Mouse (Mus musculus): Measurements from ENCODE around the gene Tns3. TPM values are rescaled to one million over a fixed set of nuclear protein-coding genes. Genes with fewer than 3 reads are reported as not detected.
"Not testable (repeated sequence)": the region's sequence is repeated elsewhere in the genome, so short reads cannot be mapped to it uniquely, and the experiment has no call there.

The Tns3 gene
- total and polyA plus RNA-seq, 2 experiments, result 12.8 to 15.3 TPM

GRCm38 (mm10) chr11:8534893-8535292 is 129.4 kb downstream of the Tns3 start:
- Histone ChIP-seq H3K27me3 (ENCODE audit: control insufficient read depth, insufficient read depth, low read length) (no peaks in the 10 kb centered on the region), H3K9ac (ENCODE audit: low read depth, low read length) (no peak overlapping the region), H3K4me1 (ENCODE audit: control insufficient read depth, insufficient read depth, low read length) (no peaks in the 10 kb centered on the region), H3K27ac (replicated peaks; ENCODE audit: insufficient read depth, low read depth, low read length) (no peak overlapping the region), H3K79me2 (ENCODE audit: control insufficient read depth, insufficient read depth, low read length) (no peaks in the 10 kb centered on the region), H3K4me3 (ENCODE audit: insufficient read depth, low read depth, low read length) (no peak overlapping the region), H3K36me3 (ENCODE audit: control insufficient read depth, insufficient read depth, low read length) (peaks cover 2% of the 10 kb centered on the region; the same call in 1 of the 2 replicates)
- peak; percentile 49 for DNase-seq (ENCODE audit: extremely low read depth, low read depth, low spot score)
- WGBS, result 17% methylated on average over 4 of the region's 4 CpGs
- TF ChIP-seq POLR2A (IDR thresholded peaks at IDR 0.05; ENCODE audit: extremely low read depth, insufficient read depth, low read length), result no peak
- TF ChIP-seq CTCF (IDR thresholded peaks at IDR 0.05; ENCODE audit: low read depth, low read length), result peak; percentile 91

- H3K27ac ChIP-seq (replicated peaks; ENCODE audit: insufficient read depth, low read depth, low read length); H3K79me2 ChIP-seq (ENCODE audit: control insufficient read depth, insufficient read depth, low read length); H3K4me1 ChIP-seq (ENCODE audit: control insufficient read depth, insufficient read depth, low read length); H3K36me3 ChIP-seq (ENCODE audit: control insufficient read depth, insufficient read depth, low read length); H3K4me3 ChIP-seq (ENCODE audit: insufficient read depth, low read depth, low read length); DNase-seq (ENCODE audit: extremely low read depth, low read depth, low spot score); H3K27me3 ChIP-seq (ENCODE audit: control insufficient read depth, insufficient read depth, low read length); H3K9ac ChIP-seq (ENCODE audit: low read depth, low read length): not testable (repeated sequence)
- WGBS, result 92% methylated on average over 3 of the region's 3 CpGs
Measured at GRCm38 (mm10) chr11:8532771-8533170, 131.6 kb downstream of the Tns3 start.

- no peak overlapping the region for H3K27ac ChIP-seq (replicated peaks; ENCODE audit: insufficient read depth, low read depth, low read length)
- no peak overlapping the region for H3K9ac ChIP-seq (ENCODE audit: low read depth, low read length)
- 91% methylated on average over 10 of the region's 10 CpGs for WGBS
Measured at GRCm38 (mm10) chr11:8532112-8532747, 132.1 kb downstream of the Tns3 start.

GRCm38 (mm10) chr11:8530506-8530905 is 133.8 kb downstream of the Tns3 start:
- no peaks in the 10 kb centered on the region for H3K27me3 ChIP-seq (ENCODE audit: control insufficient read depth, insufficient read depth, low read length)
- DNase-seq (ENCODE audit: extremely low read depth, low read depth, low spot score), result no peak
- 88% methylated on average over 4 of the region's 4 CpGs for WGBS
- H3K4me3 ChIP-seq (ENCODE audit: insufficient read depth, low read depth, low read length), result no peak overlapping the region
- no peaks in the 10 kb centered on the region for H3K4me1 ChIP-seq (ENCODE audit: control insufficient read depth, insufficient read depth, low read length)
- no peak overlapping the region for H3K27ac ChIP-seq (replicated peaks; ENCODE audit: insufficient read depth, low read depth, low read length)
- H3K9ac ChIP-seq (ENCODE audit: low read depth, low read length), result no peak overlapping the region
- no peaks in the 10 kb centered on the region for H3K79me2 ChIP-seq (ENCODE audit: control insufficient read depth, insufficient read depth, low read length)
- TF ChIP-seq POLR2A (IDR thresholded peaks at IDR 0.05; ENCODE audit: extremely low read depth, insufficient read depth, low read length), result no peak
- H3K36me3 ChIP-seq (ENCODE audit: control insufficient read depth, insufficient read depth, low read length), result peaks cover 2% of the 10 kb centered on the region; the same call in 1 of the 2 replicates

More at GRCm38 (mm10) chr11:8532112-8532747, 132.1 kb downstream of the Tns3 start:
- TF ChIP-seq CTCF (IDR thresholded peaks at IDR 0.05; ENCODE audit: low read depth, low read length) (no peak), POLR2A (IDR thresholded peaks at IDR 0.05; ENCODE audit: extremely low read depth, insufficient read depth, low read length) (no peak)
- H3K36me3 ChIP-seq (ENCODE audit: control insufficient read depth, insufficient read depth, low read length), result peaks cover 2% of the 10 kb centered on the region; the same call in 1 of the 2 replicates
- no peaks in the 10 kb centered on the region for H3K79me2 ChIP-seq (ENCODE audit: control insufficient read depth, insufficient read depth, low read length)
- no peaks in the 10 kb centered on the region for H3K4me1 ChIP-seq (ENCODE audit: control insufficient read depth, insufficient read depth, low read length)
- no peak for DNase-seq (ENCODE audit: extremely low read depth, low read depth, low spot score)
- no peak overlapping the region for H3K4me3 ChIP-seq (ENCODE audit: insufficient read depth, low read depth, low read length)
- no peaks in the 10 kb centered on the region for H3K27me3 ChIP-seq (ENCODE audit: control insufficient read depth, insufficient read depth, low read length)

GRCm38 (mm10) chr11:8530036-8530435 is 134.3 kb downstream of the Tns3 start:
- TF ChIP-seq POLR2A (IDR thresholded peaks at IDR 0.05; ENCODE audit: extremely low read depth, insufficient read depth, low read length) (no peak), CTCF (IDR thresholded peaks at IDR 0.05; ENCODE audit: low read depth, low read length) (no peak)
- H3K79me2 ChIP-seq (ENCODE audit: control insufficient read depth, insufficient read depth, low read length), result no peaks in the 10 kb centered on the region

GRCm38 (mm10) chr11:8525463-8526145 is 138.7 kb downstream of the Tns3 start:
- Histone ChIP-seq H3K36me3 (ENCODE audit: control insufficient read depth, insufficient read depth, low read length) (no peaks in the 10 kb centered on the region; the same call in 1 of the 2 replicates), H3K4me1 (ENCODE audit: control insufficient read depth, insufficient read depth, low read length) (peaks cover 10% of the 10 kb centered on the region), H3K79me2 (ENCODE audit: control insufficient read depth, insufficient read depth, low read length) (no peaks in the 10 kb centered on the region), H3K27me3 (ENCODE audit: control insufficient read depth, insufficient read depth, low read length) (no peaks in the 10 kb centered on the region), H3K27ac (replicated peaks; ENCODE audit: insufficient read depth, low read depth, low read length) (peak overlapping the region; percentile 65), H3K4me3 (ENCODE audit: insufficient read depth, low read depth, low read length) (no peak overlapping the region), H3K9ac (ENCODE audit: low read depth, low read length) (no peak overlapping the region)
- TF ChIP-seq CTCF (IDR thresholded peaks at IDR 0.05; ENCODE audit: low read depth, low read length) (no peak), POLR2A (IDR thresholded peaks at IDR 0.05; ENCODE audit: extremely low read depth, insufficient read depth, low read length) (no peak)
- DNase-seq (ENCODE audit: extremely low read depth, low read depth, low spot score), result no peak
- 72% methylated on average over 9 of the region's 9 CpGs for WGBS

More at GRCm38 (mm10) chr11:8530036-8530435, 134.3 kb downstream of the Tns3 start:
- Histone ChIP-seq H3K4me3 (ENCODE audit: insufficient read depth, low read depth, low read length) (no peak overlapping the region), H3K36me3 (ENCODE audit: control insufficient read depth, insufficient read depth, low read length) (peaks cover 2% of the 10 kb centered on the region; the same call in 1 of the 2 replicates), H3K4me1 (ENCODE audit: control insufficient read depth, insufficient read depth, low read length) (no peaks in the 10 kb centered on the region), H3K9ac (ENCODE audit: low read depth, low read length) (no peak overlapping the region), H3K27ac (replicated peaks; ENCODE audit: insufficient read depth, low read depth, low read length) (no peak overlapping the region), H3K27me3 (ENCODE audit: control insufficient read depth, insufficient read depth, low read length) (no peaks in the 10 kb centered on the region)
- DNase-seq (ENCODE audit: extremely low read depth, low read depth, low spot score), result no peak
- 90% methylated on average over 4 of the region's 4 CpGs for WGBS
